Mouse (Mus musculus) forebrain, embryonic 11.5 days (tissue): ENCODE data around the gene Thsd4. TPM values are rescaled to one million over a fixed set of nuclear protein-coding genes. Genes with fewer than 3 reads are reported as not detected.
"Not testable (repeated sequence)": the region's sequence is repeated elsewhere in the genome, so short reads cannot be mapped to it uniquely, and the experiment has no call there.

ENCODE experiments used
- ATAC-seq: fragments of 200-750 bp; cut with Nextera tagmentation; replicated peaks from 2 replicates; pipeline ENCODE4 v1.8.0; 2017; ENCODE audit warnings: moderate TSS enrichment; ENCODE audit not compliant: low FRiP score
- DNase-seq: peaks from one replicate; pipeline ENCODE4 v3.0.0-alpha.2; 2017; ENCODE audit warnings: low spot score
- H3K27ac ChIP-seq: fragments of 300-500 bp; sonication (generic); 2 replicates; pipeline ENCODE4 v1.5.1; 2014; ENCODE audit warnings: low read depth, low read length
- H3K27me3 ChIP-seq: fragments of 300-500 bp; sonication (generic); 2 replicates; pipeline ENCODE4 v1.6.1; 2014; ENCODE audit warnings: mild to moderate bottlenecking, low read length, mixed read lengths; ENCODE audit not compliant: control insufficient read depth, insufficient read depth
- H3K36me3 ChIP-seq: fragments of 300-500 bp; sonication (generic); 2 replicates; pipeline ENCODE4 v1.6.1; 2014; ENCODE audit warnings: mild to moderate bottlenecking, low read length, moderate library complexity, mixed read lengths; ENCODE audit not compliant: control insufficient read depth, insufficient read depth
- H3K4me1 ChIP-seq: fragments of 300-500 bp; sonication (generic); replicated peaks from 2 replicates; pipeline ENCODE4 v1.6.1; 2014; ENCODE audit warnings: low read length, mixed read lengths; ENCODE audit not compliant: control insufficient read depth, insufficient read depth
- H3K4me2 ChIP-seq: fragments of 300-500 bp; sonication (generic); 2 replicates; pipeline ENCODE4 v1.6.1; 2014; ENCODE audit warnings: low read depth, mild to moderate bottlenecking, low read length, moderate library complexity, mixed read lengths; ENCODE audit not compliant: severe bottlenecking
- H3K4me3 ChIP-seq: fragments of 300-500 bp; sonication (generic); 2 replicates; pipeline ENCODE4 v1.5.1; 2014; ENCODE audit warnings: low read depth, low read length
- H3K9ac ChIP-seq: fragments of 300-500 bp; sonication (generic); 2 replicates; pipeline ENCODE4 v1.6.1; 2014; ENCODE audit warnings: low read length
- H3K9me3 ChIP-seq: fragments of 300-500 bp; sonication (generic); 2 replicates; pipeline ENCODE4 v1.6.1; 2016; ENCODE audit warnings: low read length, mixed read lengths; ENCODE audit not compliant: control insufficient read depth
- WGBS: fragments of 180-500 bp; shearing (Covaris S2); extraction: QIAGEN DNeasy Blood & Tissue Kit; methylation state at CpG from one replicate; pipeline ENCODE4 v1.1.7; 2014; 5-methylcytosine and 5-hydroxymethylcytosine counted together
- polyA plus RNA-seq: library from polyadenylated mRNA; unstranded; fragments of >200 nt; fragmentation: Nextera tagmentation; extraction: Ambion mirVana; gene quantifications from 2 replicates; pipeline ENCODE4 v1.2.1, GENCODE M21; 2014

The Thsd4 gene
- polyA plus RNA-seq, 1 experiment from 2014 or later, result 4.6 TPM

DNA sequence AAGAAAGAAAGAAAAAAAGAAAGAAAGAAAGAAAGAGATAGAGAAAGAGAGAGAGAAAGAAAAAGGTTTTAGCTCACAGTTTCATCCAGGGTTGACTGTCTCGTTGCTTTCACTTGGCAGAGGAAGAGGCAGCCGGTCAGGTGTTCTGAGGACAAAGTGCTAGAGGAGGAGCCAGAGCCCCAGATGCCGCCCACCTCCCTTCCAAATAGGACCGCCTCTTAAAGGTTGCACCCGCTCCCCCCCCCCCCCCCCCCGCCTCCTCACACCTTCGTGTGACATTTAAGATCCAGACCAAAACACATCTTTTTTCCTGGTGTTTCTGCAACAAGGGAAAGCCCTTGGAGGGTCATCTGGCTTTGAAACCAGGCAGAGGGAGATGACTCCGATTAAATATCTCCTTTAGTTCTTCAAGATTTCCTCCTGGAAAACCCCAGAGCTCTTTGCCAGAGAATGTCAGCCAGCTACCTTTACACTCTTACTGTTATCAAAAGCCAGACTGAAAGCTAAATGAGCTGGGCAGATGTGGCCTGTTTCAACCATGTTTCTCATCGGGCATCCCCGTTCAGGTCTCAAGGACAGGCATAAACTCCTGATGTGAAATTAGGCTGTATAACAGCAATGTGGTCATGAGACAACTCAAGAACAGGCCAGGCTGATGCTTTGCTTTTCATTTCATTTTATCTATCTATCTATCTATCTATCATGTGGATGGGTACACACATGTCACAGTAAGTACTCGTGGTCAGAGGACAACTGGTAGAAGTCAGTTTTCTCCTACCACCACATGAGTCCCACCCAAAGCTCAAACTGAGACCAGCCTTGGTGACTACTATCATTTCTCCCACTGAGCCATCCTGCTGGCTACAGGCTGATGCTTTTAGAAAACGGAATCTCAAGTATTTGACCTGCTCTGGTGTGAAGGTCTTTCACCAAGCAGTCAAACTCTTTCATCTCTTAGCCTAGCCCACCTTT, 580.6 kb downstream of the Thsd4 start:
- no peak overlapping the region for H3K4me3 ChIP-seq
- 84% methylated on average over 10 of the region's 12 CpGs for WGBS
- no peaks in the 10 kb centered on the region for H3K4me1 ChIP-seq
- H3K4me2 ChIP-seq, result no peak overlapping the region
- H3K9me3 ChIP-seq, result no peaks in the 10 kb centered on the region
- H3K9ac ChIP-seq, result no peak overlapping the region
- no peaks in the 10 kb centered on the region for H3K27me3 ChIP-seq
- ATAC-seq (no peak), DNase-seq (no peak)
- no peak overlapping the region for H3K27ac ChIP-seq
- H3K36me3 ChIP-seq, result no peaks in the 10 kb centered on the region

GRCm38 (mm10) chr9:59939691-59940090, 582.2 kb downstream of the Thsd4 start:
- no peak for ATAC-seq

GRCm38 (mm10) chr9:59938529-59938928, 583.3 kb downstream of the Thsd4 start:
- DNase-seq (no peak), ATAC-seq (no peak)
- Histone ChIP-seq H3K36me3 (no peaks in the 10 kb centered on the region), H3K27ac (no peak overlapping the region), H3K9me3 (no peaks in the 10 kb centered on the region), H3K27me3 (no peaks in the 10 kb centered on the region), H3K4me3 (no peak overlapping the region), H3K4me1 (no peaks in the 10 kb centered on the region), H3K4me2 (no peak overlapping the region), H3K9ac (no peak overlapping the region)
- WGBS, result 92% methylated on average over 8 of the region's 8 CpGs

More at GRCm38 (mm10) chr9:59939691-59940090, 582.2 kb downstream of the Thsd4 start:
- Histone ChIP-seq H3K9me3 (no peaks in the 10 kb centered on the region), H3K36me3 (no peaks in the 10 kb centered on the region), H3K27ac (no peak overlapping the region), H3K9ac (no peak overlapping the region), H3K4me1 (no peaks in the 10 kb centered on the region), H3K4me3 (no peak overlapping the region), H3K27me3 (no peaks in the 10 kb centered on the region), H3K4me2 (no peak overlapping the region)
- WGBS, result 82% methylated on average over 2 of the region's 2 CpGs
- no peak for DNase-seq

DNA sequence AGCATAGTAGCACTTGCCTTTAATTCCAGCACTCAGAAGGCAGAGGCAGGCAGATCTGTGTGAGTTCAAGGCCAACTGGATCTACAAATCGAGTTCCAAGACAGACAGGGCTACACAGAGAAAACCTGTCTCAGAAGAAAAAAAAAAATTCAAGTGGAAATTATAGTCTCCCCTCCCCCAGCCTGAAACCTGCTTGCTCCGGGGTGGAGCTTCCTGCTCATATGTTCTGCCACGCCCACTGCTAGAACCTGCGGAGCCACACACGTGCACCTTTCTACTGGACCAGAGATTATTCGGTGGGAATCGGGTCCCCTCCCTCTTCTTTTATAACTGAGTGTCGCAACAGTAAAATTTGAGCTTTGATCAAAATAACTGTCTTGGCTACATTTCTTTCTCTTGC, 586.0 kb downstream of the Thsd4 start:
- not testable (repeated sequence) for H3K9me3 ChIP-seq, H3K4me1 ChIP-seq
- 86% methylated on average over 8 of the region's 8 CpGs for WGBS

GRCm38 (mm10) chr9:59930248-59930647, 591.6 kb downstream of the Thsd4 start:
- no peak for DNase-seq
- ATAC-seq, result no peak
- H3K4me2 ChIP-seq, result no peak overlapping the region
- 77% methylated on average over 3 of the region's 3 CpGs for WGBS
- H3K9ac ChIP-seq, result no peak overlapping the region
- H3K9me3 ChIP-seq, result no peaks in the 10 kb centered on the region; the same call in 1 of the 2 replicates
- H3K4me1 ChIP-seq, result no peaks in the 10 kb centered on the region
- H3K4me3 ChIP-seq, result no peak overlapping the region
- H3K27me3 ChIP-seq, result no peaks in the 10 kb centered on the region
- no peaks in the 10 kb centered on the region for H3K36me3 ChIP-seq
- H3K27ac ChIP-seq, result no peak overlapping the region

More for the DNA sequence above, 586.0 kb downstream of the Thsd4 start:
- not testable (repeated sequence) for ATAC-seq, H3K9ac ChIP-seq, H3K27ac ChIP-seq, H3K4me3 ChIP-seq, H3K27me3 ChIP-seq, H3K4me2 ChIP-seq, H3K36me3 ChIP-seq, DNase-seq

Other genes starting within 250 kb of the Thsd4 start
- gene Lrrc49, start 166.1 kb upstream of the Thsd4 start, polyA plus RNA-seq, result 48.0 and 49.2 TPM in 2 replicates
- gene Larp6, start 190.9 kb upstream of the Thsd4 start, polyA plus RNA-seq, result 1.4 and 2.5 TPM in 2 replicates